Mouse (Mus musculus) erythroblast, embryonic 14.5 days (primary cell): ENCODE measurements around the gene Hnrnpf.

Experiments used
- GATA1 ChIP-seq: IDR thresholded peaks from 2 replicates; pipeline ENCODE4 v1.6.1; 2012; ENCODE audit warnings: low read length, inconsistent platforms, mixed read lengths
- TAL1 ChIP-seq: IDR thresholded peaks from 3 replicates; pipeline ENCODE4 v1.6.1; 2012; ENCODE audit warnings: low read length, inconsistent platforms, mixed read lengths

- TF ChIP-seq GATA1 (no peak), TAL1 (no peak)
Measured at GRCm38 (mm10) chr6:117918043-117918442, 17.9 kb downstream of the Hnrnpf start.
